Mouse (Mus musculus): ENCODE measurements around the gene Stk40.
A peak's percentile ranks its signal among the peaks of the same experiment; 100 is the strongest.

Stk40 gene

DNA sequence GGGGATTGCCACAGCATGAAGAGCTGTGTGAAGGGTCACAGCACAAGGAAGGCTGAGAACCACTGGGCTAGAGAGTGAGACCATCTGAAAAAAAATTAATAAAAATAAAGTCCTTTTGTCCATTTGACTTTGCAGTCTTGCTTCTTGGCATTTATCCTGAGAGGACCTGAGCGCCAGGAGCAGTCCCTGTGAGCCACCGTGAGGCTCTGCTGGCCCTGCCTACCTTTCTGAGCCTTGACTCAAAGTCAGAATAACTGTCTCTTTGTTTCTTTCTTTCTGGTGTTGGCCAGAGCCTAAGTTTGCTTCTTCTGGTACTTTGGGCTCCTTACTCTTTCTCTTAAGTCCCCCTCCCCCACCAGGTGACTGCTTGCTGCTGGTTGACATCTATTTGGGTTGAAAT lies 16.7 kb downstream of the Stk40 start:
- no peak for DNase-seq (ENCODE audit: low read depth in 2 of 2, low spot score in 2 of 2)

DNA sequence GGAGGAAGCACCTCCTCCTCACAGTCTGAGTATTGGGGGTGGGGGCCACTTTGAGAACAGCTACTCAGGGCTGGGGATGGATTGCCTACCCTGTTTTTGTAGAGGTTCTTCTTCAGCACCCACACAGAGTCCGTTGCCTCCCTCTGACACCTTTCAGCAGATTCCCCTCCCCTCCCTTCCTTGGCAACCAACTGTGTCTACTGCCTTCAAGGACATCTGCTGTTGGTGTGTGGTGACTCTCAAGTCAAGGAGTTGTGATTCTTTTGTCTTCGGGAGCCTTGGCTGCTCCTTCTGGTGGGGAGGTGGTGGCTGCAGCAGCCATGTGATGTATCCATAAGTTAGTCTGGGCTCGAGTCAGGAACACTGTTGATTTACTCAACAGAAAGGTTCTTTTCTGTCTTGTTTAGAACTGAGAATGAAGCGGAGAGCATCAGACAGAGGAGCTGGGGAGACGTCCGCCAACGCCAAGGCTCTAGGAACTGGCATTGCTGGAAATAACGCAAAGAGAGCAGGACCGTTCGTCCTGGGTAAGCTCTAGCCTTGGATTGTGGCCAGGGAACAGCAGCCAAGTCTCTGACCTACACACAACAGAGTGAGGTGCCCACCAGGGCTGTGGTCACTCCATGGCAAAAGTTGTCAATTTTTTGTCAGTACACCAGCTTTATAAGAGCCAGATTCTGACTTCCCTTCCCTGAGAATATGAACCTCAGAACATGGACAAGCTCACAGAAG lies 19.7 kb downstream of the Stk40 start:
- no peak for DNase-seq (ENCODE audit: low read depth in 2 of 2, low spot score in 2 of 2)

DNA sequence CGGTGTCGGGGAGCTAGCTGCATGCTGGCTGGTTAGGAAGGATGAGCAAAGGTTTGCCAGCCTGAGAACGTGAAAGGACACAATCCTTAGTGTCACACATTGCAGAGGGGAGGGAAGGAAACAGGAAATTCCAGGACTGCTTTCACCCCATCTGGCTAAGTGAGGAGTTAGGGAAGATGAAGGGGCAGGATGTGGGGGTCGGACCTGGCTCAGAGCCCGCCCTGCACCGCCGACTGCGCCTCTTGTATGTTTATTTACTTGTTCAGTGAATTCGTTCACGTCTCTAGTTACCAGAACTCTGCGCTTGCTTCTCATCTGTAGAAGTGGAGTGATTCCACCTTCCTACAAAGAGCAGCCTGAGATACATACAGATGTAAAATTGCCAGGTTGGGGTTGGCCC lies 26.7 kb downstream of the Stk40 start:
- DNase-seq (ENCODE audit: low read depth in 2 of 2, low spot score in 2 of 2), result no peak

DNA sequence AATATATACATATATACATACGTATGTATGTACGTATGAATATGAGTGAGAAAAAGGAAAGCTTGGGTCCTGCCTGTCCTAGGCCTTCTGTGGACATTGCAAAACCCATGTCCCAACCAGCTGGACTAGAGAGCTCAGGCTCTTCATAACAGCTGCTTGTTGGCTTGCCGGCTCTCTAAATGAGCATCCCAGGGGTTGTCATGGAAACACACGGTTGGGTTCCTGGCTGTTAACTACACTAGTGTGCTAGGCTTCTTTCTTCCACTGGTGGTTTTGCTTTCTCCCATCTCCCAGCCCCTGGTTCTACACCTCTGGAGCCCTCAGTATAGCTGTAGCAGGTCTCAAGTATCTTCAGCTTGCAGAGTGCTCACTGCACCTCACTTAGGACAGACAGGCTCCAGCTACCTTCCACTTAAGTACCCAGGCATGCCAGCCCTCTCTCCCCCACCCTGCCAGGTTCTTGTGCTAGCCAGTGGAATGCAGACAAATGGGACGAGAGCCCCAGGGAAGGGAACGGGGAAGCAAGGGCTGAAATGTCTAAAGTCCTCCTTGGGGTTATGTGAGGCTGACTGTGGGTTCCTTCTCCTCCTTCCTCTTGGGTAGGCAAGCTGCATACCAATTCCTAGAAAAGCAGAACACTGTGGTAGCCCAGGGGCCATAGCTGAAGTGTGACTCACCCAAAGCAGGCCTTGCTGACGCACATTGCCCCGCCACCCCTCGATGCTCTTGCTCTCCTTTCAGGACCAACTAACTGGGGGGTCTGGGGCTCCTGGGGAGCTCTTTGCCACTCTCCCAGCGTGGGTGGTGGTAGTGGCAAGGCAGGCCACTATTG lies 27.7 kb downstream of the Stk40 start:
- no peak for DNase-seq (ENCODE audit: low read depth in 2 of 2, low spot score in 2 of 2)

DNA sequence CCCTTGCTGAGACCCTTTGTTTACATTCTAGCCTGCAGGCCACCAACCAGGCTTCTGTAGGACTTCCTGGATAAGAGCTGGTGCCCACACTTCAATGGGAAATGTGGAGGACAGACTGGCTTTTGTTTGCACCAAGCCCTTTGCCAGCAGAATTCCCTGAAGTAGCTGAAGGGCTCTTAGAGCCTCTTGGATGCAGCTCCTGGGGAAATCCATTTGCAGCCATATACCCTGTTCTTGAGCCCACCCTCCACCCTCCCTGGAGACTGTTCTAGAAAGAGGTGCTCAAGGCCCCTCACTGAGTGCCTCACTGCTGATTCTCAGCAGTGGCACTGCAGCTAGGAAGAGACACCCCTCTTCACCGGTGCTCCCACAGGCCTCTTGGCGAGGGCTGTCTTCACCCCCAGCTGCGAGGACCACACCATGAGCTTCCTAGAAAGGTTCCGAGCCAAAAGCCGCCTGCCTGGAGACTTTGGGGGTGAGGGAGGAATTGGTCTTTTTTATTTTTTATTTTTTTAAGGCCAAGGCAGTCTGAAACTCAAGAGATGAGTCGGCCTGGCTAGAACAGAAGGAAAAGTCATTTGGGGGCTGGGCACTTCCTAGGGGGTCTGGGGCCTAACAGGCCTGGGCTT lies 29.0 kb downstream of the Stk40 start:
- DNase-seq (ENCODE audit: low read depth in 2 of 2, low spot score in 2 of 2), result no peak

DNA sequence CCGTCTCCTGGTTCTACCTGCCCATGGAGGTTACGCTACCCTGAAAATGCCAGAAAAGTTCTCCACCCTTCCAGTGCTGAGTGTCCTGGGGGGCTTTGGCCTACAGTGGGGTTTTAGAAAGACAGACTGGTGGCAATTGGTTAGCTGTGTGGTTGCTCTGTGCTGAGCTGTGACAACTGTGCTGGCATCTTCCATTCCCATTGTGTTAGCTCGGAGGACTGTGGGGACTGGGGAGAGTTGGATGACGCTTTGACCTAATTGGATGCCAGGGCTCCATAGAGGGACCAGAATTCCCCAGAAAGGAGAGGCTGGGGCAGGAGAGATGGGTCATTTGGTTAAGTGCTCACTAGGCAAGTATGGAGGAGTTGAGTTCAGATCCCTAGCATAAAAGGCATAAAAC lies 30.5 kb downstream of the Stk40 start:
- no peak for DNase-seq (ENCODE audit: low read depth in 2 of 2, low spot score in 2 of 2)

DNA sequence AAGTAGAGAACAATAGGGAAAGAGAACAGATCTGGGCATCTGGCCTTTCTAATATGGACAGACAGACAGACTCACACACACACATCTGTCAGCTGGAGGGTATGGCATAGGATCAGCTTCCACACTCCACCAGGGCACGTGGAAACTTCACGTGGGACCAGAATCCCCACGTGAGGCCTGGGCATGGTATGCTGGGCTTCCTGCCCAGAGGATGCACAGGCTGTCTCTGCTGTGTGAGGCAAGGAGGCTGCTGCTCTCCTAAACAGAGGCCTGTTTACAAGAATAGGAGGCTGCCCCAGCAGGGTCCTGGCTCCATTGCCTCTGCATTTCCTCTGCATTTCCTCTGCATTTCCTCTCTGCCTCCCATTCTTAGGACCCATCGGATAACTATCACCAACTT lies 30.9 kb downstream of the Stk40 start:
- DNase-seq (ENCODE audit: low read depth in 2 of 2, low spot score in 2 of 2), result no peak

DNA sequence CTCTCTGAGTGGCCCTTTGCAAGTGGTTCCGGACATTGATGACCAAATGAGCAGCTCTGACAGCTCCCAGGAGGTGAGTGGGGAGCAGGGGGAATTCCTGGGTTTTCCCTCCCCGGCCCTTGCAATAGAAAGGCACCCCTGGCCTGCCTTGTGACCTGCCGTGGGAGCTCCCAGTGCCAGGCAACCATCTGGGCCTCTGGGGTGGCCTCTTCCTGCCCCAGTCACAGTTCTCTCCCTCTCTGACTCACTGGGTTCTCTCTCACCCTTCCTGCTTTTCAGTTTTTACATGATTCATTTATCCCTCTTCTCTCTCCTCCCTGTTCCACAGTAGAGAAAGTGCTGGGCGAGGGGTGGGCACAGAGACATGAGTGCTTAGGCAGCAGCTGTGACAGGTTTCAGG lies 34.0 kb downstream of the Stk40 start:
- no peak for DNase-seq (ENCODE audit: low read depth in 2 of 2, low spot score in 2 of 2)

DNA sequence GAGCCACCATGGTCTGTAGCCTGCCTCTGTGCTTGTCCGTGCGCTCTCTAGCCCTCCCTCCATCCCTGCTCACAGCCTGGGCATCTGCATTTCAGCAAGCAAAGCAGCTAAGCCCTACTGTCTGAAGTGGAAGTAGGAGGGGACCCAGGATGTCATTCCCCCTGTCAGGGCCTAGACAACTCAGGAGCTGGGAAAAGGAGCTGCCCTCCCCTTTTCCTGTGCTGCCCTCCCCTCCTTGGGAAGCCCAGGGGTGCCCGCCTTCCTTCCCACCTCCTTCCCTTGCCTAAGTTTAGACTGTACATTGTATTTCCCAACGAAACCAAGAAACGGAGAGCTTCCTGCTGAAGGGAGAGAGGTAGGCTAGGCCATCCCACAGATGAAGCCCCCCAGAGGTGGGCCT lies 37.3 kb downstream of the Stk40 start:
- DNase-seq (ENCODE audit: low read depth in 2 of 2, low spot score in 2 of 2), result no peak

DNA sequence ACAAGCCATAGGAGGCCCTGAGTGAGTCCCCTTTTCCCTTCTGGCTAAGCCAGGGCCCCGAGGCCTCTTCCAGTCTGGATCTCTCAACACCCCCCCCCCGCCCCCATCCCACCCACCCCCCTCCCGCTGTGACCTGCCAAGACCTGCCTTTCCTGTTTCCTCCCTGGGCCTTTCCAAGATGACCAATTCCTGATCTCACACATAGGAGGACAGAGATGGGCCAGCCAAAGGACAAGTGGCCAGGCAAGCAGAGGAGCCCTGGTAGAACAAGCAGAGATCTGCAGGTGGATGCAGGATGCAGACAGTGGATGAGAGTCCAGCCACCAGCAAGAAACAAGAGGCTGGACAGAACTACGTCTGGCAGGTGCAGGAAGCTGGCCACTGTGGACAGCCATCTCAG lies 41.6 kb downstream of the Stk40 start:
- DNase-seq (ENCODE audit: low read depth in 2 of 2, low spot score in 2 of 2), result no peak

DNA sequence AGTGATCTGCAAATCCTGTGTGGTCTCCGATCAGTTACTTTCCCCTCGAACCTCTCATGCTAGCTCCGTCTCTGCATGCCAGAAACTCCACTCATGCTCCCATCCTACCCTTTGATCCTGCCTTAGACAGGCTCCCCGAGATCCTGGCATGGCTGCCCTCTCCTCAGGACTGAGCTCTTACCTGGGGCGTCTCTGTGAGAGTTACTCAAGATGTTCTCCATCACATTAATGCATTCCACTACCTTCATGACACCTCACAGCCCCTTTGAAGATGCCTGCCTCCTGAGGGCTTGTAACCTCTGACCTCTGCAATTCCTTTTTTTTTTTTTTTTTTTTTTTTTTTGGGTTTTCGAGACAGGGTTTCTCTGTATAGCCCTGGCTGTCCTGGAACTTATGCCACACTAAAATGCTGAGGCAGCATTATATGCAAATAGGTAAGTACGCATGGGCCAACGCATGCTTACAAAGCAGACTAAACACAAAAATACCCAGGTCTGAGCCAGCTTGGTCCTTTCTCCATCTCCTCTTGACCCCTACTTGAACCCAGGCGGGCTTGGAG lies 43.3 kb downstream of the Stk40 start:
- no peak for DNase-seq (ENCODE audit: low read depth in 2 of 2, low spot score in 2 of 2)

DNA sequence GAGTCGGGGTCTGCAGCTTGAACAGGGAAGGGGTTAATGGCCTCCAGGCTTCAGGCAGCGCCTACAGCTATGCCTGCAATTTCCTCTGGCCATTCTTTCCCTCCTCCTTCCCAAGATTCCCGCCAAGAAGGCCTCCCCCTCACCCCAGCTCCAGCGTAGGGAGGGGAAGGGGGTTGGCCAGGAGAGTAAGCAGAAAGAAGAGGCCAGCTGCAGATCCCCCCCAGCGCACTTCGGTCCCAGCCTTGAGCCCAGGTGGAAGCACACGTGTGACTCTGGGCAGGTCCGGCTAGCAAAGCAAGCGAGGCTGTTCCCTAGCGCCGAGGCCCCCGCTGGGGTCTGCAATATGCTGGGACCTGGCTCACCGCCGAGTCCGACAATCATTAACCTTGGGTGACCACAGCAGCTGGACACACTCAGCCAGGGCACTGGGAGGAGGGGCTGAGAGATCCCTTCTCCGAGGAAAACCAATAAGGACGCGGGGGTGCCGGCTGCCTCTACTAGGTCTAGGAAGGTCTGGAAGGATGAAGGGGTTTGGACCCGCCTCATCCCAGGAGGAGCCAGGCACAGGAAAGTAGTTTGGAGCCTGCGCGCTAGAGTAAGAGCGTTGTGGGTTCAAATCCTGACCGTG lies 43.9 kb downstream of the Stk40 start, which contains the start of gene Eva1b:
Gene Eva1b (plus strand): TSS at position 212 of the 628 bp plus-strand sequence.
- no peak for DNase-seq (ENCODE audit: low read depth in 2 of 2, low spot score in 2 of 2)

DNA sequence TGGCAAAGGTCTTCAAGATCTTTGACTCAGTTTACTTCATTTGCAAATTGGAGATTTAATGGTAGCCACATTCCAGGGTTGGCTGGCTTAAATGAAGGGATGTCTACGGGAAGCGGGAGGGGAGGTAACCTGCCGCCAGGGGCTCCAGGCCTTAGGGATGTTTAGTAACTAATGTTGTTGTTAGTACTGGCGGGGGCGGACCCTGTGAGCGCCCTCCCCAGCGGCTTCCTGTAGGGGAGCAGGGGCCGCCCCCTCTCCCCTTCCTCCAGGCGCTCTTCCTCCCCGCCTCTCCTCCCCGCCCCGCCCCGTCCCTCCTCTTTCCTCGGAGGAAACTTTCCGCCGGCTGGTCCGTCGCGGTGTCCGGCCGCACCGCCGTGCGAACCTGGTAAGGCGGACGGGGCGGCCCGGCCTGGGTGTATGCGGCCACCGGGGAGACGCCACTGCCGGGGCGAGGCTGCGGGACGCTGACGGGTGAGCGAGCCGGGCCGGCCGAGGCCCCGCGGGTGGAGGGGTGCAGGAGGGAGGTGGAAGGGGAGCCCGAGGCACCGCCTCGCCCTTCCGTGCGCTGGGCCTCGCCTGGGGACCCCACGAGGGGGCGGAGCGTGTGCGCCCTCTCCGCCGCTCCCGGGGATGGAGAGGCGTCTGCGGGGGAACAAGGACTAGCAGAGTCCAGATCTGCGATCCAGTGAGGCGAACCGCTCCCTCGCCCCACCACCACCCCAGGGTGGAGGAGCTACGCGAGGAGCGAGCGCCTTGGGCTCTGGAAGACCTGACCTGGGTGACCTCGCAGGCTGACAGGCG lies 44.6 kb downstream of the Stk40 start:
- peak; percentile 34 to 44 for DNase-seq (ENCODE audit: low read depth in 2 of 2, low spot score in 2 of 2)

DNA sequence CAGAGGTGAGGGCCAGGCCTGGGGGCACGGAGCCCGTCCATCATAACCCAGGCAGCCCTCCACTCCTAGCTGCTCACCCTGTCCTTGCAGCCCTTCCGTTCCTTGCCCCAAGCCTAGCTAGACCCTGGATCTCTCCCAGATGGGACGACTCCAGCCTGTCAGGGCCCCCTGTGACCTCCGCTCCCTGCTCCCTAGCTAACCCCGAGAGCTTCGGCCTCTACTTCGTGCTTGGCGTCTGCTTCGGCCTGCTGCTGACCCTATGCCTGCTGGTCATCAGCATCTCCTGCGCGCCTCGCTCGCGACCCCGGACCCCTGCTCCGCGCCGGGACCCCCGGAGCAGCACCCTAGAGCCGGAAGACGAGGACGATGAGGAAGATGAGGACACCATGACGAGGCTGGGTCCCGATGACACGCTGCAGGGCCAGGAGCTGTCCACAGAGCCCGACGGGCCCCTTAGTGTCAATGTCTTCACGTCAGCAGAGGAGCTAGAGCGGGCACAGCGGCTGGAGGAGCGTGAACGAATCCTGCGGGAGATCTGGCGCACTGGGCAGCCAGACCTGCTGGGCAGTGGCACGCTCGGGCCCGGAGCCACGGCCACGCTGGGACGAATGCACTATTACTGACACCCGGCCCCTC lies 45.4 kb downstream of the Stk40 start:
- DNase-seq (ENCODE audit: low read depth in 2 of 2, low spot score in 2 of 2), result no peak

DNA sequence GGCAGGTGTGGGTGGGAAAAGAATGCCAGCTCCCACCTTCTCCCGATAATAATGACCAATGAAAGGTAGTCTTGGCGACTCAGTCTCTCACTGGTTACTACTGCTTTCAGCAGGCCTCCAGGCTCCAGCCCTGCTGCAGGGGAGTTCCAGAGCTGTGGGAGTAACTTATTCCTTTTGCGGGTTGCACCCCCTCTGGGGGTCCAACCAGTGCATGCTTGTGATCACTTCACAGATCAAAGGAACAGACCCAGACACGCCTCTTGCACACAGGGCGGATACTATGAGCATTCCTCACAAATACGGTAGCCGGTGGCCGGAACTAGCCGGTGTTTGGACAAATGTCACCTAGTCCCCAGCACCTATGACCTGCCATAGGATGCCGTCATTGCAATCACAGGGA lies 46.0 kb downstream of the Stk40 start:
- no peak for DNase-seq (ENCODE audit: low read depth in 2 of 2, low spot score in 2 of 2)

DNA sequence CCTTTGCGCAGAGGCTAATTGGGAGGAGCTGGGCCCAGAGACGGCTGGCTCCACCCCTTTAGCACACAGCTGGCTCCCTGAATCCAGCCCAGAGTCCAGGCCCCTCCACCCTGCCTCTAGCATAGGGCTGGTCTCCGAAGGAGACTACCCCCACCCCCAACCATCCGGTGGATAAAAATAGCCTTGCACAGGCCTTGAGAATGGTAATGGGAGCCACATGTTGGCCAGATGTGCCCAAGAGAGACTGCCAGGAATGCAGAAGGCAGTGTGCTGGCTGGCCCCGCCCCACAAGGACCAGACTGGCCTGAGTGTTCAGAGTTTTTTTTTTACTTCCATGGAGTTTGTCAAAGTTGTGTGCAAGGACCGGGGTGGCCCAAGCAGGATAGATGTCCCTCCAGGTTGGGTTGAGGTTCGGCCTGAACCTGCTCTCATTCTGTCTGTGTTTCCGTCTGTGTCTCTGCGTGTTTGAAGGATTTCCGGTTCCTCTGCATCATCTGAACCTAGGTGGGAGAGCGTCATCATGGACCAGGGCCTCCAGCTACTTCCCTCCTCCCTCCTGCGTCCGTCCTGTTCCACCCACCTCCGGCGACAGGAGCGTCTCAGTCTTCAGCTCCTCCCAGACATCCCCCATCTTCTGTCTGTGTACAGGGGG lies 46.7 kb downstream of the Stk40 start:
- no peak for DNase-seq (ENCODE audit: low read depth in 2 of 2, low spot score in 2 of 2)

DNA sequence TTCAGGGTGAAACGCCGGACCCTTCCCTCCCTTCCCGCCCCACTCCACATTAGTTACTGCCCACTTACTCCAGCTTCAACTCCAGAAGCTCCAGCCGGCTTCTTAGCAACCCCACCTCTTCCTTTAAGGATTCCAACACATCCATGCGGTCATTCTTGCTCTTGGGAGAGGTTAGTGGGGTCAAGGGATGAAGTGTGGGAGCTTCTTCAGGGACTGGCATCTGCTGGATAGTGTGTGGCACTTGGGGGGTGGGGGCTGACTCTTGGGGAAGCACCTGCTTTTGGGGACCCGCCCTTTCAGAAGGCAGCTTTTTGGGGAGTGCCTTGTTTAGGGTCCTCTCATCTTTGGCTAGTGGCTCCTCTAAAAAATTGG lies 47.2 kb downstream of the Stk40 start:
- no peak for DNase-seq (ENCODE audit: low read depth in 2 of 2, low spot score in 2 of 2)

DNA sequence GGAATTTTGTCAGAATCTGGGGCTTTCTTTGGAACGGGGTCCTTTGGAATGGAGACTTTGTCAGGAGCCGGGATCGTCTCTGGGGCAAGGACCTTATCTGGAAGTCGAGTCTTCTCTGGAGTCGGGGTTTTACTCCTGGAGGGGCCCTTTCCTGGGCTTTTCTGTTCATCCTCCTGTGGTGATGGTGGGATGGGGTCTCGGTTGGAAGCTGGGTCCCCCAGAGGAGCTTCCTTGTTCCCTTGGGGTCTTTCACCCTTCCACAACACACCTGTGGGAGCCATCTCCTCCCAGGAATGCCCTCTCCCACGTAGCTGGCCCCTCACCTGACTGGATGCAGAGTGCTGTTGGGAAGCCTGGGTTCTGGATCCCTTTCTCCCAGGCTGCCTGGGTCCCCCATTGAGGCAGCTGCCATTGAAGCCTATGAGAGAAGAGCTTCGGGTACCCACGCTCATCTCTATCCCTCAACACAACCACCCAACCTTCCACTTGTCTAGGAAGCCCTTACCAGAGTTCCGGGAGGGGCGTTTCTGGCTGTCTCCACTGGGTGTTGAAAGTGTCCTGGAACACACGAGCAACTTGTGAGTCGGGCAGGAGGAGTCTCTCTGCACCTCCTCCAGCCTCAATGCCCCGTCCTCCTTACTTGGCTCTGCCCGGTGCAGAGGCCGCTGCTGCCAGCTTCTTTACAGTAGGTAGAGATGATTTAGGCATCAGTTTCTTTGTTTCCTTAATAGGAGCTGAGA lies 48.1 kb downstream of the Stk40 start:
- DNase-seq (ENCODE audit: low read depth in 2 of 2, low spot score in 2 of 2), result no peak

DNA sequence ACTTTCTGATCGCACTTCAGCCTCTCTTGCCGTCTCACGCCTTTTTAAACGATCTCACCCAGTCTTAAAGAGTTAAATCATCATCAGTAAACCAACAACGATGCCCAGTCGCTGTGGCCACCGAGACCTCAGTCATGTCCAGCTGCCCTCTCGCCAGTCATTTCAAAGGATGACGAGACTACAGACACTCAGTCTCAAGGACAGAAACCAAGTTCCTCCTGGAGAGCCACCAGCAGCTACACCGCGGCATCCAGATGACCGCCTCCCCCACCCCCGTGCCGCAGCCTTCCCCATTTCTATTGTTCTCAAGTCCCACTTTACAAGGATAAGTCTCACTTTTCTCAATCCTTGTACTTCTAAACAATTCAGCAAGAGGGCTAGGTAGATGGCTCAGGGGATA lies 49.1 kb downstream of the Stk40 start:
- no peak for DNase-seq (ENCODE audit: low read depth in 2 of 2, low spot score in 2 of 2)
